Mouse (Mus musculus) liver, embryonic 12.5 days (tissue): ENCODE results near the gene Impdh1. TPM values are rescaled to one million over a fixed set of nuclear protein-coding genes. Genes with fewer than 3 reads are reported as not detected.
"Not testable (repeated sequence)": the region's sequence is repeated elsewhere in the genome, so short reads cannot be mapped to it uniquely, and the experiment has no call there.

Experiments
- ATAC-seq: fragments of 200-750 bp; cut with Nextera tagmentation; 2 replicates; pipeline ENCODE4 v1.8.0; 2017; ENCODE audit warnings: moderate number of reproducible peaks, mild to moderate bottlenecking, moderate library complexity
- H3K27ac ChIP-seq: fragments of 300-500 bp; sonication (generic); 2 replicates; pipeline ENCODE4 v1.5.1; 2016; ENCODE audit warnings: mild to moderate bottlenecking
- H3K27me3 ChIP-seq: fragments of 300-500 bp; sonication (generic); replicated peaks from 2 replicates; pipeline ENCODE4 v1.6.1; 2016; ENCODE audit warnings: mild to moderate bottlenecking, moderate library complexity
- H3K36me3 ChIP-seq: fragments of 300-500 bp; sonication (generic); 2 replicates; pipeline ENCODE4 v1.6.1; 2016; ENCODE audit warnings: mild to moderate bottlenecking, moderate library complexity
- H3K4me1 ChIP-seq: fragments of 300-500 bp; sonication (generic); 2 replicates; pipeline ENCODE4 v1.6.1; 2016
- H3K4me2 ChIP-seq: fragments of 300-500 bp; sonication (generic); 2 replicates; pipeline ENCODE4 v1.6.1; 2016; ENCODE audit warnings: mild to moderate bottlenecking, moderate library complexity
- H3K4me3 ChIP-seq: fragments of 300-500 bp; sonication (generic); 2 replicates; pipeline ENCODE4 v1.5.1; 2016; ENCODE audit warnings: mild to moderate bottlenecking, moderate library complexity
- H3K9ac ChIP-seq: fragments of 300-500 bp; sonication (generic); 2 replicates; pipeline ENCODE4 v1.6.1; 2016; ENCODE audit warnings: mild to moderate bottlenecking, moderate library complexity
- H3K9me3 ChIP-seq: fragments of 300-500 bp; sonication (generic); replicated peaks from 2 replicates; pipeline ENCODE4 v1.6.1; 2016; ENCODE audit warnings: mild to moderate bottlenecking, moderate library complexity
- WGBS: fragments of 180-500 bp; shearing (Covaris S2); methylation state at CpG from one replicate; pipeline ENCODE4 v1.1.7; 2016; ENCODE audit not compliant: insufficient replicate concordance; 5-methylcytosine and 5-hydroxymethylcytosine counted together
- polyA plus RNA-seq: library from polyadenylated mRNA; unstranded; fragments of >200 nt; fragmentation: Nextera tagmentation; extraction: Ambion mirVana; gene quantifications from 2 replicates; pipeline ENCODE4 v1.2.1, GENCODE M21; 2016

Impdh1 gene
- polyA plus RNA-seq, 1 experiment from 2014 or later = 14.3 TPM

GRCm38 (mm10) chr6:29240806-29241205 is 24.6 kb upstream of the Impdh1 start:
- Histone ChIP-seq H3K4me3 (no peak overlapping the region), H3K4me1 (no peaks in the 10 kb centered on the region), H3K9ac (no peak overlapping the region), H3K36me3 (no peaks in the 10 kb centered on the region), H3K9me3 (no peaks in the 10 kb centered on the region), H3K27ac (no peak overlapping the region), H3K27me3 (0 out of 2 replicates have a peak, but pooled peaks cover 4% of the 10 kb centered on the region), H3K4me2 (no peak overlapping the region)
- ATAC-seq = no peak
- 18% methylated on average over 2 of the region's 2 CpGs for WGBS

DNA sequence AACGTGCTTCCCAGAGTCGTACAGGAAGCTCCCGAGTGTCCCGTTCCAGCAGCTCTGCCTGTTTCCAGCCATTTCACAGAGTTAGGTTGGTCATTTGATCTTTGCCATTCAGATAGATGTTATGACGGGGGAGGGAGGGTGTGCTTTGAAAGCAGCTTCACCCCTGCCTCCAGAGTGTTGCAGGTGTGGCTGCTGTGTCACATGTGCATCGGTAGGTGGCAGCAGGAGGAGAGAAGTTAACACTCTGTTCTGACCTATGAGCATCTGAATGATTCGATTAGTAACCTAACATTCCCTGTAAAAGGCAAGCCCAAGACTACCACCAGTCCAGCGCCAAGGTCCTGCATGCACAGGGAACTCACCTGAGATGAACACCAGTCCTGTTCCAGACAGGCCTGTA is 18.1 kb upstream of the Impdh1 start:
- WGBS = 35% methylated on average over 8 of the region's 8 CpGs
- no peak overlapping the region for H3K9ac ChIP-seq
- no peaks in the 10 kb centered on the region; the same call in 1 of the 2 replicates for H3K27me3 ChIP-seq
- no peak overlapping the region for H3K4me3 ChIP-seq
- ATAC-seq = no peak
- no peak overlapping the region for H3K4me2 ChIP-seq
- no peaks in the 10 kb centered on the region for H3K36me3 ChIP-seq
- H3K9me3 ChIP-seq = no peaks in the 10 kb centered on the region
- H3K4me1 ChIP-seq = peaks cover 8% of the 10 kb centered on the region
- H3K27ac ChIP-seq = no peak overlapping the region

DNA sequence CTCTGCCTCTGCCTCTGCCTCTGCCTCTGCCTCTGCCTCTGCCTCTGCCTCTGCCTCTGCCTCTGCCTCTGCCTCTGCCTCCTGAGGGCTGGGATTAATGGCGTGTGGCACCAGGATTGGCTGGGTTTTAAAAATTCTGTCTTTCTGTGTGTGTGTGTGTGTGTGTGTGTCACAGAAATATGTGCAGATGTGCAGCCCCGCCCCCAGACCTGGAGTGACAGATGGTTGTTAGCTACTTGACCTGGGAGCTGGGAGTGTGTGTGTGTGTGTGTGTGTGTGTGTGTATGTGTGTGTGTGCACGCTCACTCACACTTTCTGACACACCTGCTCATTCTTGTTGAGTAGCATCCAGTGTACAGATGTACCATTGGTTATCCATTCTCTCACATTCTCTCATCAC is 17.5 kb upstream of the Impdh1 start:
- WGBS = 48% methylated on average over 3 of the region's 3 CpGs
- no peaks in the 10 kb centered on the region; the same call in 1 of the 2 replicates for H3K27me3 ChIP-seq
- peaks cover 14% of the 10 kb centered on the region for H3K4me1 ChIP-seq
- ATAC-seq = no peak
- H3K9ac ChIP-seq = no peak overlapping the region
- H3K36me3 ChIP-seq = no peaks in the 10 kb centered on the region
- no peak overlapping the region for H3K4me2 ChIP-seq
- H3K27ac ChIP-seq = no peak overlapping the region
- H3K4me3 ChIP-seq = no peak overlapping the region
- no peaks in the 10 kb centered on the region for H3K9me3 ChIP-seq

- Histone ChIP-seq H3K27me3 (no peaks in the 10 kb centered on the region; the same call in 1 of the 2 replicates), H3K27ac (no peak overlapping the region), H3K4me2 (no peak overlapping the region), H3K9ac (no peak overlapping the region), H3K4me1 (peaks cover 17% of the 10 kb centered on the region), H3K9me3 (no peaks in the 10 kb centered on the region), H3K4me3 (no peak overlapping the region), H3K36me3 (no peaks in the 10 kb centered on the region)
- 31% methylated on average over 6 of the region's 6 CpGs for WGBS
- no peak for ATAC-seq
These were observed 16.2 kb upstream of the Impdh1 start for GRCm38 (mm10) chr6:29232321-29232720.

DNA sequence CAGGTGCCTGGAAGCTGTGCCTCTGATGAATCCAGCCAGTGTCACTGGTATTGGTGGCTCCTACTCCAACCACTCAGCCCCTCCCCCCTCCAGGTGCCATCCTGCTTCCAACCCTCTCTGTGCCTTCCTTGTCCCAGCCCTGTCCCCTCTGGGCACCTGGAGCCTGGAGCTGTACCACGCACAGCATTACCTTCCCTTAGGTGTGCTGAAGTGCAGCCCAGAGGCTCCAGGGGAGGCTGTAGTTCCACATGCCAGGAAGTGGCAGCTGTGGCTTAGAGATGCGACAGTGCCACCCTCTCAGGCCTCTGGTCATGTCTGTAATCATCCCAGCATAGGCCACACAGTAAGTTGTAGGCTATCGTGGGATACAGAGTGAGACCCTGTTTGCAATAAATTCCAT is 15.6 kb upstream of the Impdh1 start:
- Histone ChIP-seq H3K4me3 (no peak overlapping the region), H3K4me1 (peaks cover 17% of the 10 kb centered on the region), H3K36me3 (no peaks in the 10 kb centered on the region), H3K27ac (no peak overlapping the region), H3K4me2 (no peak overlapping the region), H3K9me3 (no peaks in the 10 kb centered on the region), H3K9ac (no peak overlapping the region), H3K27me3 (no peaks in the 10 kb centered on the region; the same call in 1 of the 2 replicates)
- WGBS = 55% methylated on average over 3 of the region's 3 CpGs
- no peak for ATAC-seq

GRCm38 (mm10) chr6:29230386-29230785 is 14.2 kb upstream of the Impdh1 start:
- no peak for ATAC-seq
- Histone ChIP-seq H3K27me3 (no peaks in the 10 kb centered on the region; the same call in 1 of the 2 replicates), H3K36me3 (no peaks in the 10 kb centered on the region), H3K4me2 (no peak overlapping the region), H3K9ac (no peak overlapping the region), H3K4me3 (no peak overlapping the region), H3K9me3 (no peaks in the 10 kb centered on the region), H3K4me1 (peaks cover 17% of the 10 kb centered on the region), H3K27ac (no peak overlapping the region)
- 67% methylated on average over 6 of the region's 6 CpGs for whole genome bisulfite sequencing

- Histone ChIP-seq H3K4me1 (peaks cover 17% of the 10 kb centered on the region), H3K9me3 (no peaks in the 10 kb centered on the region), H3K27me3 (peaks cover 4% of the 10 kb centered on the region; the same call in 1 of the 2 replicates), H3K4me3 (no peak overlapping the region), H3K9ac (no peak overlapping the region), H3K36me3 (no peaks in the 10 kb centered on the region), H3K4me2 (no peak overlapping the region), H3K27ac (no peak overlapping the region)
- 49% methylated on average over 6 of the region's 6 CpGs for WGBS
- peak; percentile 70 for ATAC-seq
These were observed 13.2 kb upstream of the Impdh1 start for GRCm38 (mm10) chr6:29229265-29229913.

GRCm38 (mm10) chr6:29217717-29218116 is 1.6 kb upstream of the Impdh1 start:
- 58% methylated on average over 3 of the region's 3 CpGs for WGBS
- H3K4me2 ChIP-seq, H3K9ac ChIP-seq, H3K36me3 ChIP-seq, H3K4me3 ChIP-seq, H3K27ac ChIP-seq, ATAC-seq, H3K9me3 ChIP-seq: not testable (repeated sequence)
- peaks cover 48% of the 10 kb centered on the region for H3K27me3 ChIP-seq
- peaks cover 23% of the 10 kb centered on the region for H3K4me1 ChIP-seq

GRCm38 (mm10) chr6:29215181-29215580 is 983 bp downstream of the Impdh1 start:
- WGBS = 18% methylated on average over 9 of the region's 9 CpGs
- H3K27me3 ChIP-seq = peaks cover 58% of the 10 kb centered on the region
- H3K9ac ChIP-seq = no peak overlapping the region; the same call in 1 of the 2 replicates

DNA sequence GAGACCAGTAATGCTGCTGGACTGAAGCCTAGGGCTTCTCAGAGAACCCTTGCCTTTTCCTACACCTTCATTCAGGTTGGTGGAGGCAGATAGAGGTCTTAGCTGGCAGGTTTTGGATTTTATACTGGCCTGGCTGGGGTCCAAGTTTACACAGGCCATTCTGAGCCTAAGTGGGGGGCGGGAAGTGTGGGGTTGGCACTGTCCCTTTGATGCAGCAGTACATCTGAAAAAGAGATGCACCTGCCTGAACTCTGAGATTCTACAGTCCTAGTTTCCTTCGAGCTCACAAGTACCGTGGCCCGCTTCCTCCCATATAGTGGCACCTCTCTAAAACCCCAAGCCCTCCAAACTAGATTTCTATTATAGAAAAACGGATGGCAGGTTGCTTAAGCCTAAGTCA is 1.4 kb downstream of the Impdh1 start:
- no peaks in the 10 kb centered on the region for H3K36me3 ChIP-seq
- ATAC-seq = no peak
- peaks cover 40% of the 10 kb centered on the region for H3K4me1 ChIP-seq
- peak overlapping the region; percentile 94 for H3K4me2 ChIP-seq
- peaks cover 58% of the 10 kb centered on the region for H3K27me3 ChIP-seq
- no peaks in the 10 kb centered on the region for H3K9me3 ChIP-seq
- no peak overlapping the region for H3K9ac ChIP-seq
- no peak overlapping the region for H3K27ac ChIP-seq
- H3K4me3 ChIP-seq = no peak overlapping the region
- 60% methylated on average over 5 of the region's 5 CpGs for WGBS

More at GRCm38 (mm10) chr6:29215181-29215580, 983 bp downstream of the Impdh1 start:
- H3K4me2 ChIP-seq = peak overlapping the region; percentile 94
- no peaks in the 10 kb centered on the region for H3K9me3 ChIP-seq
- no peak for ATAC-seq
- no peak overlapping the region for H3K27ac ChIP-seq
- no peaks in the 10 kb centered on the region for H3K36me3 ChIP-seq
- peaks cover 40% of the 10 kb centered on the region for H3K4me1 ChIP-seq
- H3K4me3 ChIP-seq = peak overlapping the region; percentile 63

- H3K27ac ChIP-seq = no peak overlapping the region
- H3K4me3 ChIP-seq = no peak overlapping the region
- no peak overlapping the region for H3K4me2 ChIP-seq
- H3K36me3 ChIP-seq = no peaks in the 10 kb centered on the region
- no peak overlapping the region for H3K9ac ChIP-seq
- peaks cover 58% of the 10 kb centered on the region for H3K27me3 ChIP-seq
- peaks cover 40% of the 10 kb centered on the region for H3K4me1 ChIP-seq
- 24% methylated on average over 1 of the region's 1 CpGs for WGBS
- H3K9me3 ChIP-seq = no peaks in the 10 kb centered on the region
- ATAC-seq = no peak
These were observed 1.9 kb downstream of the Impdh1 start for GRCm38 (mm10) chr6:29214245-29214644.

DNA sequence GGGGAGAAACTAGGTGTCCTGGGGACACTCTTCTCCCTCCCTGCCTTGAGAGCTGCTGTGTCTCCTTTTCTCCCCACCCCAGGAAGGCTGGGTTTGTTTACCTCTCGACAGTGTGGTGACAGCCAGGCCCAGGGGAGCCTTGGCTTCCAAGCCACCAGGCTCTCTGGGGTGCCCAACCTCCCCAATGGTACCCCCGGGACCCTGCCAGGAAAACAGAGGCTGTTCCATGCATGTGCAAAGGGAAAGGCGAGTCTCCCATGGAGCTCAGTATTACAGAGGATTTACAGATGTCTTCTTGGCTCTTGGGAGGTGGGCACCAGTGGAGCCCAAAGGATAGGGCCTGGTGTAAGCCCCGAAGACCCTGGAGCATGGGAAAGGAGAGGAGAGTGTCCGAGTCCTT is 2.7 kb downstream of the Impdh1 start:
- Histone ChIP-seq H3K27me3 (peaks cover 58% of the 10 kb centered on the region), H3K36me3 (no peaks in the 10 kb centered on the region)

More for the DNA sequence above, 2.7 kb downstream of the Impdh1 start:
- WGBS = 67% methylated on average over 5 of the region's 5 CpGs
- H3K27ac ChIP-seq = no peak overlapping the region
- H3K4me1 ChIP-seq = peaks cover 40% of the 10 kb centered on the region
- H3K9ac ChIP-seq = no peak overlapping the region
- H3K9me3 ChIP-seq = no peaks in the 10 kb centered on the region
- no peak for ATAC-seq
- no peak overlapping the region for H3K4me2 ChIP-seq
- H3K4me3 ChIP-seq = no peak overlapping the region
